Mouse (Mus musculus): ENCODE measurements around the gene Wdr43.

DNA sequence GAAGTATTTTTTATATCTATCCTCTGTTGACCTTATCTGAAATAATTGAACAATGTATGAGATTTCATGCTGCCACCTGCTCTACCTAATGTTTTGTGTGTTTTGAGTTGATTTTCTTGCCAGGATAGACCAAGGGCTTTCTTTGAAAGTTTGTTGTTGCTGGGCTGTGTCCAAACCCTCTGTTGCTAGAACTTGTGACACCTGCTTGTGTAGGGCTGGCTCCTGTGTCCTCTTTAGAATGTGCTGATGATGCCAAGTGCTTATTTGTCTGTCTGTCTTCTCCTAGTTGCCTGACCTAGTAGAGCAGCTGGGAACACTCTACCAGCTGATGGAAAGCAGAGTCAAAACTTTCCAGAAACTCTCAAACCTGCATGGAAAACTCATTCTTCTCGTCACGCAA, 36.8 kb downstream of the Wdr43 start:
- TF ChIP-seq MAX (IDR thresholded peaks at IDR 0.05; ENCODE audit: low read length) (no peak), CTCF (IDR thresholded peaks at IDR 0.05 in 2 of 3, conservative IDR thresholded peaks at IDR 0.05 in 1 of 3; ENCODE audit: control insufficient read depth in 1 of 3, insufficient read depth in 1 of 3, low read depth in 2 of 3, low read length in 3 of 3, poor library complexity in 1 of 3, severe bottlenecking in 1 of 3) (no peak)
